Mouse (Mus musculus): Measurements from ENCODE around the gene Gjd3. TPM values are rescaled to one million over a fixed set of nuclear protein-coding genes. Genes with fewer than 3 reads are reported as not detected.

Gjd3 gene
- 0.31 TPM in 1 of 2 replicates, not detected in the other for polyA plus RNA-seq (2014; fragmentation: Nextera tagmentation; extraction: Ambion mirVana)

DNA sequence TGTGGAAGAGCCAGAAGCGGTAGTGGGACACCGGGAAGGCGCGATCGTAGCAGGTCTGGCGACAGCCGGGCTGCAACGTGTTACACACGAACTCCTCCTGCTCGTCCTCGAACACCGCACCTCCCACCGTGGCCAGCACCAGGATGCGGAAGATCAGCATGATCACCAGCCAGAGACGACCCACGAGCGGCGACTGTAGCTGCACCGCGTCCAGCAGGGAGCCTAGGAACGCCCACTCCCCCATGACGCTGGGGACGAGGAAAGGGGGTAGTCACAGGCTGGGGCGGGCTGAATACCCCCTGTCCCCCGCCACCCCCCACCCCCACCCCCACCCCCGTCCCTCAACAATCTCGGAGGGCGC lies at the start of gene Gjd3:
Gene Gjd3 (minus strand): TSS at position 244 of the 361 bp plus-strand sequence.
- H3K27ac ChIP-seq (ENCODE audit: low read depth), result no peak within 1 kb of the TSS
- H3K9me3 ChIP-seq (ENCODE audit: low read depth, low read length), result no peaks in the 10 kb centered on the region
- no peaks in the 10 kb centered on the region for H3K36me3 ChIP-seq (ENCODE audit: insufficient read depth)
- ATAC-seq (ENCODE audit: insufficient read depth) (0 out of 2 replicates have a peak, but pooled peaks have one; percentile 4), DNase-seq (no peak)
- peak within 1 kb of the TSS; percentile 99 for H3K4me2 ChIP-seq
- H3K4me1 ChIP-seq (ENCODE audit: insufficient read depth), result no peaks in the 10 kb centered on the region
- peaks cover 22% of the 10 kb centered on the region for H3K27me3 ChIP-seq (ENCODE audit: insufficient read depth, low read length)
- H3K4me3 ChIP-seq (ENCODE audit: low read depth, low read length), result peak within 1 kb of the TSS; percentile 57
- peak within 1 kb of the TSS; percentile 48 for H3K9ac ChIP-seq
- no peak for TF ChIP-seq CTCF (IDR thresholded peaks at IDR 0.05; ENCODE audit: low read depth)
- 1% methylated on average over 28 of the region's 28 CpGs for WGBS

DNA sequence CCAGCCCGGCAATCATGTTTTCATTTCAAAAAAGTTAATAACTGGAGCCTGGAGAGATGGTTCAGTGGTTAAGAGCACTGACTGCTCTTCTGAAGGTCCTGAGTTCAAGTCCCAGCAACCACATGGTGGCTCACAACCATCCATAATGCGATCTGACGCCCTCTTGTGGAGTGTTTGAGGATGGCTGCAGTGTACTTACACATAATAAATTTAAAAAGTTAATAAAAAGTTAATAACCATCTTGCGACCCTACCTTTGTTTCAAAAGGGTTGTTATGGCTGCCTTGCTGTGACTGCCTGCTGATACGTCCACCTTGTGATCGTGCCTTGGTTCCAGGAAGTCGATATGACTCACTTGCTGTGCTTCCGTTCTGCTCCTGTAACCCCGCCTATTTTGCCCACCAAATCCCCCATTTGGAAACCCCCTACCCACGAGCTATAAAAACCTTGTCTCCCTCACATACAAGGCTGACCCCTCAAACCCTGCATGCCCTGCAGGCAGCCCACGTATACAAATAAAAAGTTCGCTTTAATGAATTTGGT lies 44.2 kb upstream of the Gjd3 start:
- Histone ChIP-seq H3K4me1 (ENCODE audit: insufficient read depth) (peaks cover 5% of the 10 kb centered on the region; the same call in 1 of the 2 replicates), H3K4me3 (ENCODE audit: low read depth, low read length) (no peak overlapping the region), H3K36me3 (ENCODE audit: insufficient read depth) (peaks cover 7% of the 10 kb centered on the region), H3K4me2 (no peak overlapping the region), H3K9me3 (ENCODE audit: low read depth, low read length) (no peaks in the 10 kb centered on the region), H3K27ac (ENCODE audit: low read depth) (no peak overlapping the region), H3K9ac (no peak overlapping the region), H3K27me3 (ENCODE audit: insufficient read depth, low read length) (no peaks in the 10 kb centered on the region)
- 0 out of 2 replicates have a peak, but pooled peaks have one; percentile 25 for TF ChIP-seq CTCF (IDR thresholded peaks at IDR 0.05; ENCODE audit: low read depth)
- WGBS, result 80% methylated on average over 12 of the region's 12 CpGs
- no peak for ATAC-seq (ENCODE audit: insufficient read depth)
- no peak for DNase-seq

DNA sequence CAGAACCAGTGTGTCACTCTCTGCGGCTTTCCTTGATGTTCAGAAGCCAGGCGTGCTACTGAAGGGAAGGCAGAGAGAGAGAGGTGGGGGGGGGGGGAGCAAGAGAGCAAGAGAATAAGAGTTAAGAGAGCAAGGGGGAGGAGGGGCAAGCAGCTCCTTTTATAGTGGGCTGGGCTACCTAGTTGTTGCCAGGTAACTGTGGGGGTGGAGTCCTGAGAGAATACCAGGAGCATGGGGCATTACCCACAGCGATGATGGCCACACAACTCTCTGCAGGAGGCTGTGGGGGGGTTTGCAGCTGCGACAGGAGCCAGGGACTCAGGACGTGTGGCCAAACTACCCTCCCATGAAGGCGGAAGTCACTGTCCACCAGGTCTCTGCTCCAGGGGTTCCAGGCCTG lies 43.1 kb upstream of the Gjd3 start:
- peaks cover 5% of the 10 kb centered on the region; the same call in 1 of the 2 replicates for H3K4me1 ChIP-seq (ENCODE audit: insufficient read depth)
- no peak for ATAC-seq (ENCODE audit: insufficient read depth)
- no peaks in the 10 kb centered on the region for H3K9me3 ChIP-seq (ENCODE audit: low read depth, low read length)
- no peak overlapping the region for H3K4me2 ChIP-seq
- no peaks in the 10 kb centered on the region for H3K27me3 ChIP-seq (ENCODE audit: insufficient read depth, low read length)
- no peak overlapping the region for H3K27ac ChIP-seq (ENCODE audit: low read depth)
- H3K36me3 ChIP-seq (ENCODE audit: insufficient read depth), result peaks cover 18% of the 10 kb centered on the region
- 85% methylated on average over 6 of the region's 6 CpGs for WGBS
- no peak for DNase-seq
- H3K9ac ChIP-seq, result no peak overlapping the region
- no peak for TF ChIP-seq CTCF (IDR thresholded peaks at IDR 0.05; ENCODE audit: low read depth)
- H3K4me3 ChIP-seq (ENCODE audit: low read depth, low read length), result no peak overlapping the region

DNA sequence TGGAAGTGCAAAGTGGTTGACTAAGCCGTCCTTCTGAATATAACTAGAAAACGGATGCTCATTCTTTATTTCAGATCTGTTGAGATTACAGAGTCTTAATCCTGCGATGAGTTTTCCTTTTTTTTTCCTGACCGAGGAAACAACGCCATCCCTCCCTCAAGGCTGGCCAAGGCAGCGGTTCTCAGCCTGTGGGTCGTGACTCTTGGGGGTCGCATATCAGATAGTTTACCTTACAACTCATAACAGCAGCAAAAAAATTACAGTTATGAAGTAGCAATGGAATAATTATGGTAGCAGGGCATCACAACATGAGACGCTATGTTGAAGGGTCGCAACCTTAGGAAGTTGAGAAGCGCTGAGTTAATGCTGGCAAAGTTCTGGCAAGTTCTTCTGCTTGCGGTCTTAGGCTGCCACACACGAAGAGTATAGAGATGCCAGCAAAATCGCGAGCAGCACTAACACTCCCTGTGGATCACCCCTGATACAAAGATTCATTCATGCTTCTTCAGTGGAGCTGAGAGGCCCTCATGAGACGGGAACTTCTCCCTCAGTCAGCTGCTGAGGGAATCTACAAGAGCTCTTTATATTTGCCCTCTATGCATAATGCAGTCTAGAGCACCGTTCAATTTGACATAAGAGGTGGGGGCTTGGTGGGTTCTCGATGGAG lies 41.8 kb upstream of the Gjd3 start:
- WGBS, result 23% methylated on average over 18 of the region's 18 CpGs
- no peak for TF ChIP-seq CTCF (IDR thresholded peaks at IDR 0.05; ENCODE audit: low read depth)
- Histone ChIP-seq H3K4me3 (ENCODE audit: low read depth, low read length) (peak overlapping the region; percentile 83), H3K9me3 (ENCODE audit: low read depth, low read length) (no peaks in the 10 kb centered on the region), H3K4me1 (ENCODE audit: insufficient read depth) (peaks cover 5% of the 10 kb centered on the region; the same call in 1 of the 2 replicates), H3K9ac (peak overlapping the region; percentile 27; the same call in 1 of the 2 replicates), H3K4me2 (peak overlapping the region; percentile 60), H3K27ac (ENCODE audit: low read depth) (peak overlapping the region; percentile 60), H3K27me3 (ENCODE audit: insufficient read depth, low read length) (no peaks in the 10 kb centered on the region), H3K36me3 (ENCODE audit: insufficient read depth) (peaks cover 31% of the 10 kb centered on the region)
- ATAC-seq (ENCODE audit: insufficient read depth), result peak; percentile 42
- DNase-seq, result no peak

DNA sequence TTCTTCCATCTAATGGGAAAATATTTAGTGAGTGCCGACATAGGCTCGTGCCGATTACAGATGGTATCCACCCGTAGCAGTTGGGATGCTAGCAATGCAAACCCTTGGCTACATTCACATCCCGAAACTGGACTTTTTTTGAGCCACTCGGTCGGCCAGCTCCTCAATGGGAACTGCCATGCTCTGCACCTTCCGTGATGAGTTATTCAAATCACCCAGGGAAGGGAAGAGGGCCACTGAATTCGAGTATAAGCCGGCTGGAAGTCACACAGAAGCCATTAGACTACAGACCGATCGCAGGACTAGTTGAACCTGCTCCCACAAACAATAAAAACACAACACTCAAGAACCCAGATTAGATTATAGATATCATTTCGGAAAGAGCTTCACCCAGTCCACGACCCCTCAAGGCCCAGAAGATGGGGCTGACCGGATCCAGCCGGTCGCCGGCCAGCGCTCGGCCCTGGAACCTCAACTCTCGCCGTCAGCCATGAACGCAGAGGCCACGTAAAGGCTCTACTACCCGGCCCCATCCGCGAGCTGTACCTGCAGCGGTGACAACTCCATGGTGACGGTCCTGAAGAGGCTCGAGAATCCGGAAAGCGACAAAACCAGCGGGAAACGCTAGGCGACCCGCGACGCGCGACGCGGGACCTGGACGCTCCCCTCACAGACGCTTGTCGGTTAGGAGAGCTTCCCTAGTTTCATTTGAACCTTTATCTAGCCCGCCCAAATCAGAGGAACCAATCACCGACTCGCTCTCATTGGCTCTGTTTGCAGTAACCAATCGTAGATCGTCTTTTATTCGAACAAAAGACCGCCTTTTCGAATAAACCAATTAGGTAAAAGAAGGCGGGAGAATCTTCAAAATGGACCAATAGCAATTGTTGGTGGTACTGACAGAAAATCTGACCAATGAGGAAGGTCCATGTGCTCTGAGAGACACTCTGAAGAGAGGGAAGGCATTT lies 41.0 kb upstream of the Gjd3 start, which contains the start of gene Top2a:
Gene Top2a (minus strand): TSS at position 690 of the 968 bp plus-strand sequence.
- WGBS, result under 1% methylated on average over 54 of the region's 54 CpGs
- peak; percentile 94 for ATAC-seq (ENCODE audit: insufficient read depth)
- H3K4me1 ChIP-seq (ENCODE audit: insufficient read depth), result peaks cover 5% of the 10 kb centered on the region; the same call in 1 of the 2 replicates
- peak; percentile 100 for DNase-seq
- no peaks in the 10 kb centered on the region for H3K9me3 ChIP-seq (ENCODE audit: low read depth, low read length)
- no peaks in the 10 kb centered on the region for H3K27me3 ChIP-seq (ENCODE audit: insufficient read depth, low read length)
- H3K36me3 ChIP-seq (ENCODE audit: insufficient read depth), result peaks cover 39% of the 10 kb centered on the region
- no peak for TF ChIP-seq CTCF (IDR thresholded peaks at IDR 0.05; ENCODE audit: low read depth)
- peak within 1 kb of the TSS; percentile 83 for H3K4me3 ChIP-seq (ENCODE audit: low read depth, low read length)
- H3K4me2 ChIP-seq, result peak within 1 kb of the TSS; percentile 83
- H3K9ac ChIP-seq, result peak within 1 kb of the TSS; percentile 93
- peak within 1 kb of the TSS; percentile 86 for H3K27ac ChIP-seq (ENCODE audit: low read depth)

DNA sequence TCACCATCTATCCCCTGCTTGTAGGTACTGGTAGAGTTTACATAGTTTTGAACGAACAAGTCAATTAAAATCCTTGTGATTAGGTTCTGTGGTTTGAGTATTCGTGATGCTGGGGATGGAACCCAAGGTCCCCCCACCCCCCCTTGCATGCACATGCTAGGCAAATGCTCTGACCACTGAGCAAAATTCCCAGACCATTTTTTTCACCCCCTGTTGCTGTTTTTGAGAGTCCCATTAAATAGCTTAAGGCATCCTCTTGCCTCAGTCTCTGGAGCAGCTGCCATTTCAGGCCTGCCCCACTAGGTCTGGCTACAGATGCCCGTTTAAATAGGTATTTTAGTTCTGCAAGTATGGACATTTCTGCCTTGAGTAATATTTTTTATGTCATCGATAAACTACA lies 40.3 kb upstream of the Gjd3 start:
- Histone ChIP-seq H3K4me3 (ENCODE audit: low read depth, low read length) (peak overlapping the region; percentile 83), H3K27me3 (ENCODE audit: insufficient read depth, low read length) (no peaks in the 10 kb centered on the region), H3K9ac (peak overlapping the region; percentile 93), H3K27ac (ENCODE audit: low read depth) (peak overlapping the region; percentile 86), H3K9me3 (ENCODE audit: low read depth, low read length) (no peaks in the 10 kb centered on the region), H3K4me2 (peak overlapping the region; percentile 83), H3K4me1 (ENCODE audit: insufficient read depth) (peaks cover 5% of the 10 kb centered on the region; the same call in 1 of the 2 replicates), H3K36me3 (ENCODE audit: insufficient read depth) (peaks cover 46% of the 10 kb centered on the region)
- no peak for TF ChIP-seq CTCF (IDR thresholded peaks at IDR 0.05; ENCODE audit: low read depth)
- 5% methylated on average over 4 of the region's 4 CpGs for whole genome bisulfite sequencing
- no peak for DNase-seq
- ATAC-seq (ENCODE audit: insufficient read depth), result no peak

Data from lung, embryonic 14.5 days (tissue).